Mouse (Mus musculus) CH12.LX (cell line): ENCODE measurements around the gene Atg16l2. TPM values are rescaled to one million over a fixed set of nuclear protein-coding genes. Genes with fewer than 3 reads are reported as not detected.

ENCODE experiments used
- DNase-seq: peaks from one replicate; pipeline ENCODE4 v3.0.0-alpha.2; 2013; ENCODE audit errors: extremely low read depth
- H3K27ac ChIP-seq: 2 replicates; pipeline ENCODE4 v1.5.1; 2012; ENCODE audit warnings: low read depth, mild to moderate bottlenecking, control low read depth, moderate library complexity; ENCODE audit not compliant: insufficient read depth
- H3K27me3 ChIP-seq: replicated peaks from 2 replicates; pipeline ENCODE3; 2012; ENCODE audit warnings: inconsistent platforms
- H3K36me3 ChIP-seq, 2 experiments: replicated peaks in 1 of 2; 2 replicates each; pipeline versions ENCODE3 to v1.6.1; 2012; ENCODE audit warnings: inconsistent platforms in 1 of 2, low read length in 1 of 2, mild to moderate bottlenecking in 1 of 2, mixed read lengths in 1 of 2, moderate library complexity in 1 of 2; ENCODE audit not compliant: control insufficient read depth in 1 of 2, insufficient read depth in 1 of 2
- H3K4me1 ChIP-seq, 2 experiments: 2 replicates each; pipeline ENCODE4 v1.6.1; 2012; ENCODE audit warnings: inconsistent platforms in 1 of 2, moderate library complexity in 1 of 2; ENCODE audit not compliant: insufficient read depth in 2 of 2, control insufficient read depth in 1 of 2
- H3K4me2 ChIP-seq: 2 replicates; pipeline ENCODE4 v1.6.1; 2012; ENCODE audit warnings: low read depth, mild to moderate bottlenecking, control low read depth; ENCODE audit not compliant: poor library complexity, insufficient read depth, severe bottlenecking
- H3K4me3 ChIP-seq, 3 experiments: fragments of 150-350 bp in 1 of 3; sonication (generic) in 1 of 3; replicated peaks in 1 of 3; 2 replicates each; pipeline versions ENCODE3 to v1.5.1; 2011 to 2012; ENCODE audit warnings: low read depth in 2 of 3, low read length in 2 of 3, mild to moderate bottlenecking in 2 of 3, moderate library complexity in 2 of 3, control low read depth in 1 of 3, improper control_type of control experiment in 1 of 3, inconsistent platforms in 1 of 3, mixed read lengths in 1 of 3; ENCODE audit not compliant: poor library complexity in 1 of 3
- H3K79me2 ChIP-seq: replicated peaks from 2 replicates; pipeline ENCODE4 v1.6.1; 2012; ENCODE audit warnings: mild to moderate bottlenecking, moderate library complexity; ENCODE audit not compliant: control insufficient read depth, poor library complexity, insufficient read depth, severe bottlenecking; ENCODE audit errors: extremely low read depth
- H3K9ac ChIP-seq: 2 replicates; pipeline ENCODE4 v1.6.1; 2012; ENCODE audit warnings: low read depth, mild to moderate bottlenecking, control low read depth, moderate library complexity; ENCODE audit not compliant: insufficient read depth
- H3K9me3 ChIP-seq: replicated peaks from 2 replicates; pipeline ENCODE3; 2012; ENCODE audit warnings: low read length, inconsistent platforms, mixed read lengths
- BHLHE40 ChIP-seq: IDR thresholded peaks from 2 replicates; pipeline ENCODE4 v1.6.1; 2011; ENCODE audit warnings: mild to moderate bottlenecking, low read depth, low read length, improper control_type of control experiment
- CHD1 ChIP-seq: IDR thresholded peaks from 2 replicates; pipeline ENCODE4 v1.6.1; 2012; ENCODE audit warnings: low read depth, low read length, improper control_type of control experiment, inconsistent platforms
- CTCF ChIP-seq, 2 experiments: IDR thresholded peaks in 1 of 2; conservative IDR thresholded peaks in 1 of 2; 2 replicates each; pipeline ENCODE4 v1.5.1; 2011 to 2012; ENCODE audit warnings: low read depth in 2 of 2, low read length in 2 of 2, improper control_type of control experiment in 1 of 2, inconsistent platforms in 1 of 2, mild to moderate bottlenecking in 1 of 2, moderate library complexity in 1 of 2
- E2F4 ChIP-seq: IDR thresholded peaks from 2 replicates; pipeline ENCODE4 v1.6.1; 2011; ENCODE audit warnings: low read depth, low read length, improper control_type of control experiment; ENCODE audit not compliant: insufficient replicate concordance
- ELF1 ChIP-seq: IDR thresholded peaks from 2 replicates; pipeline ENCODE4 v1.6.1; 2014; ENCODE audit warnings: low read depth, mild to moderate bottlenecking, inconsistent platforms, low read length, improper control_type of control experiment
- ETS1 ChIP-seq: conservative IDR thresholded peaks from 2 replicates; pipeline ENCODE4 v1.6.1; 2012; ENCODE audit warnings: low read depth, mild to moderate bottlenecking, inconsistent platforms, low read length, improper control_type of control experiment, moderate library complexity
- JUND ChIP-seq: conservative IDR thresholded peaks from 2 replicates; pipeline ENCODE4 v1.6.1; 2011; ENCODE audit warnings: low read depth, low read length, improper control_type of control experiment
- KAT2A ChIP-seq: IDR thresholded peaks from 2 replicates; pipeline ENCODE4 v1.6.1; 2012; ENCODE audit warnings: low read length, improper control_type of control experiment, inconsistent platforms; ENCODE audit not compliant: insufficient replicate concordance
- MAX ChIP-seq: IDR thresholded peaks from 2 replicates; pipeline ENCODE4 v1.6.1; 2011; ENCODE audit warnings: low read length, improper control_type of control experiment
- MAZ ChIP-seq: IDR thresholded peaks from 2 replicates; pipeline ENCODE4 v1.6.1; 2012; ENCODE audit warnings: low read depth, mild to moderate bottlenecking, inconsistent platforms, low read length, improper control_type of control experiment, moderate library complexity
- MXI1 ChIP-seq: IDR thresholded peaks from 2 replicates; pipeline ENCODE4 v1.6.1; 2011; ENCODE audit warnings: mild to moderate bottlenecking, low read depth, low read length, improper control_type of control experiment
- MYC ChIP-seq: IDR thresholded peaks from 2 replicates; pipeline ENCODE4 v1.6.1; 2011; ENCODE audit warnings: low read depth, mild to moderate bottlenecking, improper control_type of control experiment, low read length
- NELFE ChIP-seq: IDR thresholded peaks from 2 replicates; pipeline ENCODE4 v1.6.1; 2011; ENCODE audit warnings: low read depth, low read length, improper control_type of control experiment
- NRF1 ChIP-seq: IDR thresholded peaks from 2 replicates; pipeline ENCODE4 v1.6.1; 2014; ENCODE audit warnings: low read depth, mild to moderate bottlenecking, inconsistent platforms, low read length, improper control_type of control experiment, moderate library complexity
- PAX5 ChIP-seq: IDR thresholded peaks from 2 replicates; pipeline ENCODE4 v1.6.1; 2012; ENCODE audit warnings: low read length, inconsistent platforms, mixed read lengths
- POLR2A ChIP-seq: IDR thresholded peaks from 2 replicates; pipeline ENCODE4 v1.6.1; 2011; ENCODE audit warnings: low read depth, mild to moderate bottlenecking, improper control_type of control experiment, low read length
- SIN3A ChIP-seq: IDR thresholded peaks from 2 replicates; pipeline ENCODE4 v1.6.1; 2012; ENCODE audit warnings: low read length, improper control_type of control experiment, inconsistent platforms
- SMC3 ChIP-seq: IDR thresholded peaks from 2 replicates; pipeline ENCODE4 v1.6.1; 2011; ENCODE audit warnings: low read depth, low read length, improper control_type of control experiment
- TBP ChIP-seq: conservative IDR thresholded peaks from 2 replicates; pipeline ENCODE4 v1.6.1; 2011; ENCODE audit warnings: low read depth, low read length, improper control_type of control experiment
- UBTF ChIP-seq: IDR thresholded peaks from 2 replicates; pipeline ENCODE4 v1.6.1; 2012; ENCODE audit warnings: low read depth, mild to moderate bottlenecking, inconsistent platforms, low read length, improper control_type of control experiment, moderate library complexity
- USF2 ChIP-seq: conservative IDR thresholded peaks from 2 replicates; pipeline ENCODE4 v1.6.1; 2011; ENCODE audit warnings: low read depth, low read length, improper control_type of control experiment
- ZC3H11A ChIP-seq: IDR thresholded peaks from 2 replicates; pipeline ENCODE4 v1.6.1; 2012; ENCODE audit warnings: low read depth, mild to moderate bottlenecking, inconsistent platforms, low read length, improper control_type of control experiment
- ZNF384 ChIP-seq: IDR thresholded peaks from 2 replicates; pipeline ENCODE4 v1.6.1; 2012; ENCODE audit warnings: low read depth, low read length, improper control_type of control experiment, inconsistent platforms
- dilution Hi-C: fragments of 300-500 bp; cut with MboI; formaldehyde crosslinking; loops from 2 replicates; pipeline ENCODE4 v1.14.3; 2020; ENCODE audit warnings: low sequenced_read_pairs; ENCODE audit not compliant: extremely low pct_unique_long_range_greater_than_20kb, extremely low pct_ligation_motif_present
- in situ Hi-C: fragments of 300-500 bp; cut with MboI; formaldehyde crosslinking; loops from 3 replicates; pipeline ENCODE4 v1.14.3; 2019; ENCODE audit warnings: low sequenced_read_pairs, low pct_ligation_motif_present, low pct_unique_long_range_greater_than_20kb, mixed read lengths
- polyA plus RNA-seq: library from polyadenylated mRNA; unstranded; fragments of >175 nt; gene quantifications from 2 replicates; pipeline ENCODE4 v1.2.1, GENCODE M21; 2012; ENCODE audit warnings: low read depth; ENCODE audit not compliant: insufficient read length
- total RNA-seq, 2 experiments: library from RNA; depleted of rRNA; stranded (reverse); fragments of 300-350 nt in 1 of 2; fragments of >200 nt in 1 of 2; gene quantifications; 2 replicates each; pipeline ENCODE4 v1.2.3; 2012 to 2014

Gene Atg16l2
- total and polyA plus RNA-seq, 3 experiments = 12.7 to 43.8 (median 15.4) TPM

- H3K4me1 ChIP-seq = peaks cover 5 to 52% of the 10 kb centered on the region in 2 experiments; a peak in 3 of 4 replicates
- dilution Hi-C loops = no loop called here
- no peak overlapping the region for H3K4me3 ChIP-seq
- DNase-seq = no peak
- no peak overlapping the region for H3K27ac ChIP-seq
- TF ChIP-seq CHD1 (no peak), POLR2A (no peak), MAZ (no peak), NRF1 (no peak)
- H3K27me3 ChIP-seq = no peaks in the 10 kb centered on the region
- H3K79me2 ChIP-seq = peaks cover 6% of the 10 kb centered on the region
- in situ Hi-C loops = no loop called here
- H3K36me3 ChIP-seq = peaks cover 30 to 62% of the 10 kb centered on the region in 2 experiments
- H3K9ac ChIP-seq = no peak overlapping the region
- no peak overlapping the region for H3K4me2 ChIP-seq
- no peaks in the 10 kb centered on the region for H3K9me3 ChIP-seq
Observed at GRCm38 (mm10) chr7:101298375-101298774, 3.7 kb downstream of the Atg16l2 start.

GRCm38 (mm10) chr7:101297023-101297405 is 5.0 kb downstream of the Atg16l2 start:
- H3K9ac ChIP-seq = no peak overlapping the region
- no peak for TF ChIP-seq E2F4
- no peak for TF ChIP-seq SMC3
- TF ChIP-seq USF2 = no peak
- peaks cover 6% of the 10 kb centered on the region for H3K79me2 ChIP-seq
- no peaks in the 10 kb centered on the region for H3K27me3 ChIP-seq
- dilution Hi-C loops = no loop called here
- H3K27ac ChIP-seq = no peak overlapping the region
- no peak for DNase-seq
- peaks cover 34 to 71% of the 10 kb centered on the region in 2 experiments for H3K36me3 ChIP-seq
- in situ Hi-C loops = no loop called here
- no peak overlapping the region for H3K4me3 ChIP-seq
- no peaks in the 10 kb centered on the region for H3K9me3 ChIP-seq
- peaks cover 12 to 60% of the 10 kb centered on the region in 2 experiments for H3K4me1 ChIP-seq
- no peak overlapping the region for H3K4me2 ChIP-seq

- Histone ChIP-seq H3K27me3 (no peaks in the 10 kb centered on the region), H3K9me3 (no peaks in the 10 kb centered on the region), H3K79me2 (peaks cover 6% of the 10 kb centered on the region), H3K36me3 (peaks cover 38 to 77% of the 10 kb centered on the region in 2 experiments), H3K4me3 (no peak overlapping the region), H3K4me1 (peaks cover 12 to 66% of the 10 kb centered on the region in 2 experiments), H3K4me2 (no peak overlapping the region), H3K27ac (no peak overlapping the region), H3K9ac (no peak overlapping the region)
- dilution Hi-C loops = no loop called here
- no peak for DNase-seq
- in situ Hi-C loops = no loop called here
- no peak for TF ChIP-seq NELFE
- TF ChIP-seq MAX = no peak
- no peak for TF ChIP-seq SMC3
- no peak for TF ChIP-seq NRF1
- TF ChIP-seq ZNF384 = no peak
- TF ChIP-seq ELF1 = no peak
- no peak for TF ChIP-seq ZC3H11A
- no peak for TF ChIP-seq UBTF
- no peak for TF ChIP-seq ETS1
- no peak for TF ChIP-seq CTCF (conservative IDR thresholded peaks at IDR 0.05 in 1 of 2, IDR thresholded peaks at IDR 0.05 in 1 of 2; ENCODE audit: low read depth in 2 of 2, low read length in 2 of 2)
- TF ChIP-seq KAT2A = no peak
- no peak for TF ChIP-seq CHD1
- no peak for TF ChIP-seq PAX5
- TF ChIP-seq SIN3A = no peak
- no peak for TF ChIP-seq JUND
- no peak for TF ChIP-seq MXI1
- no peak for TF ChIP-seq MYC
- no peak for TF ChIP-seq BHLHE40
- no peak for TF ChIP-seq TBP
Observed at GRCm38 (mm10) chr7:101296252-101297022, 5.6 kb downstream of the Atg16l2 start.
